Mouse (Mus musculus) heart, adult 9 months (tissue): ENCODE results near the gene 4930426L09Rik.

ENCODE experiments used
- DNase-seq, 2 experiments: peaks; one replicate each; pipeline ENCODE4 v3.0.0; 2022; ENCODE audit warnings: low spot score in 2 of 2

Gene 4930426L09Rik

DNA sequence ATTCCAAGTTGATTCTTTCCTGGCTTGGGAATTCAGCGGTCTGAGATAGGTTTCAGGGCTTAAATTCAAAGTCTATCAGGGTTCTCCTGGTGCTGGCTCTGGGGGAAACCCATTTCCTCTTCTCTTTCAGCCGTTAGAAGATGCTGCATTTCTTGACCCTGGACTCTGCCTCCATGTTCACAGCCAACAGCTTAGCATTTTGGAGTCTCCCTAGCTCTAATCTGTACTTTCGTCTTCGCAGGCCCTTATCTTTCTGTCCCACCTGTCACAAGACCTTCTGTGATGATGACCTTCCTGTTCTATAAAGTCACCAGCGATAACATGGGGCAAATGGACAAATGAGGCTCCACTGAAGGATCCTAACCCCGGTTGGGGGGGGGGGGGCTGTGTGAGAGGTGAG lies 13.3 kb downstream of the 4930426L09Rik start:
- DNase-seq = no peak

DNA sequence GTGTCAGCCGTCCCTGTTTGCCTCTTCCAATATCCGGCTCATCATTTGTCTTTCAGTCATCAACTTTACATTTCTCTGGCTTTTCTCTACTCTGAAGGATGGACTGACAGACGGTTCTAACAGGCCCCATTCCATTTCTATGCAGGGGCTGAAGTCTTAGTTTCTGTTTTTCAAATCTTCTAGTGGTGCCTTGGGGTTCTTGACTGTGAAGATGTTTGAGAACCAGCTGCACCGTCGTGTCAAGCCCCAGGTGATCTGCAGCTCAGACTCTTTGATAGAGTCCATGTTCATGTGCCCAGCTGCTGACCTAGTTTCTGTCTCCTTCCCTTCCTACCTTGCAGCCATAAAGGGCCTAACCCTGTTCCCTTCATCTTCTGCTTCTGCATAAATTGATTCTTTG lies 18.2 kb downstream of the 4930426L09Rik start:
- DNase-seq = no peak

DNA sequence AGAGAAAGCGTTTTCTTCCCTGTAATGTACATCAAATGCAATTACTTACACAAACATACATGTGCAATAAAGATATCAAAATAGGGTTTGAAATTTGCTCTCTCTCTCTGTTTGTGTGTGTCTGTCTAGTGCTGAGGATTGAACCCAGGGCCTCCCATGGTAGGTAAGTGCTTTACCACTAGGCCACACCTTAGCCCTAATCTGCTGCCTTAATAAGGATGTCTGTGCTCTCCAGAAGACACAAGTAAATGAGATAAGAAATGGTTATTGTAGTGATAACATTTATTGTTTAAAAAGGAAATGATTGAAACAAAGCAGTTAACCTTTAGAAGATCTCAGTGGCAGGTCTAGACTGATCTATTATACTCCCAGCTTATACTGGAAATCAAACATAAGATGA lies 18.7 kb downstream of the 4930426L09Rik start:
- DNase-seq = no peak

DNA sequence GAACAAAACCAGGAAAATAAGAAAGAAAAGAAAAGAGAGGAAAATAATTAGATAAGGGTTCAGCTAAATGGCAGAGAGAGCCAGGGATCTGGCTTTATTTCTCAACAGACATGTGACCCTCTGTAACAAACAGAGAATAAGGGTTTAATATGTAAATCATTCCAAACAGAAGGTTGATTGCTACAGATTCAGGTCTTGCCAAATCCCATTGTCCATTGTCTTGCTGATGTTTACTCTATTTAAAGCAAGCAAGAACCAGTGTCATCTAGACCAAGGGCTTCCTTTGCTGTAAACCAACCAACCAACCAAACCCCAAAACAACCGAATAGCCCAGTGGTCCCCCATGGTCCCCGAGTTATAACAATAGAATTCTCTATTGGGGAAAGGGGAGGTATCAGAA lies 19.9 kb downstream of the 4930426L09Rik start:
- no peak for DNase-seq

DNA sequence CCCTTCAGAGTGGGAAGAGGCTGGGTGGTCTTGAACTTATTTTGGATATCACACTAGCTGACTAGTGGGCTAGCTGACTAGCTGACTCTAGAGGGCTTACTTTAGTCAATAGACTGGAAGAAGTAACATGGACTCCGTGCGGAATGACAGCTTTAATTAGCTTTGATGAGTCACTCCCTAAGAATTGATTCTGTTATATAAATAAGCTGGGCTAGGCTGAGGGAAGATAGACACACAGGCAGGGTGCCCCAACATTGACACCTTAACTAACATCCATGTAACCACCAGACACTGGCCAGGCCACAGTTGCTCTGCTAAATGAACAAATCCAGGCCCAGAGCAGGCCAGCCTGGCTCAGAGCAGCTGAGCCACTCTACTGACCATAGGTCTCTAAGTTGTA lies 26.7 kb downstream of the 4930426L09Rik start:
- DNase-seq = peak in 1 of 2 experiments; percentile 4

DNA sequence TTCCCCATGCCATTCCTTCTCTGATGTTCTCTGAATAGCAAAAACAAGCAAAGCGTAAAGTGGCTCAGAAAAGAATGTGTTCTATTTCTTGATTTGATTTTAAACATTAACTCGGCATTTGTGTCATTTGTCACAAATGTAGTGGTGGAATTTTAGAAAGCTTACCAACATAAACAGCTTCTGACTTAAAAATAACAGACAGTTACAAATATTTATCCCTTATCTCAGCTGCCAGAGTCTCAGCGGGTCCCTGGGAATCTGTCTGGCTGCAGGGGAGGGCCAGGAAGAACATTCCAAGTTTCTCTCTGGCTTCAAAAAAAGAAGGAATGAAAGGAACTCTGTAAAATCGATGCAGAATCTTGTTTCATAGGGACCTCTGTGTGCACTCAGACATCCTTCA lies 39.3 kb downstream of the 4930426L09Rik start:
- peak; percentile 24 to 27 for DNase-seq

DNA sequence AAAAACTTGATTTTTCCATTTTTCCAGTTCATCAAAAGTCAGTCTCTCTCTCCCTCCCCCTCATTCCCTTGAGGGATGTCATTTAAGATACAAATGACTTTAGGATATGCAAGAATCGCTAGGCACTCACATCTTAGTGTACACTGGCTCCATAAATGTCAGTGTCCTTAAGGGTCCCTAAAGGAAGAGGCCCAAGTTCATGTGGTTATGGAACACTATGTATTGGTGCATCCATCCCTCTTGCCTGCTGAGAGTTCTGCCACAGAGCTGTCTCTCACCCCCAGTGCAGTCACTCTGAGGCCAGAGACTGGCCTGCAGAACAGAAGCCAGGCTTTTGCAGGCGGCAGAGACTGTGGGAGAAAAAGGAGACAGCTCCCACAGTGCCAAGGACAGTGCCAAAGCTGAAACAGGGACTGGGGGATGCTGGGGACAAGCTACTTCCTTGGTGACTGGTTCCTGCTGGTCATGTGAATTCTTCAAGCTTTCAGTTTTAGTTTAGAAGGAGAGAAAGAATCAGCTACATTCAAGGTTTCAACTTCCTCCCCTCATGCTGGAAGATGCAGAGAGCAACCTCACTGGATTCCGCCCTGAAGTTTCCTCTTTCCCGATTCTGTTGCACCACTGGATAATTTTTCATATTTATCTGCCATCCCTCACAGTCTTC lies 39.9 kb downstream of the 4930426L09Rik start:
- peak; percentile 13 to 33 for DNase-seq

DNA sequence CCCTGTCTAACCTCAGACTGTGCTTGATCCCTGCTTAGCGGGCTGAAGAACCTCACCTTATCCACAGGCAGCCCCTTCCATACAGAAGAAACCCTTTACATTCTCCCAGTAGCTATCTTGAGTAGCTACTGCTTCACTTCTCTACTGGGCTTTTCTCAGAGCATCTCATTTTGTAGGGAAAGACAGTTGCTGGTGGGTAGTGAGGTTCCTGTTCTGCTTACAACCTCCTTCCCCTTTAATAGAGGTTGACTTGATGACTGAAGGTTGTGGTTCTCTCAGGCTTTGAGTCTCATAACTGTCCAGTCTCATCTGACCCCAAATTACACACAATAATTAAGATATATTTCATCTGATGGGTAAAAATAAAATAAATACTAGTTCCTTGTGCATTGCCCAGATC lies 50.1 kb downstream of the 4930426L09Rik start:
- no peak for DNase-seq

DNA sequence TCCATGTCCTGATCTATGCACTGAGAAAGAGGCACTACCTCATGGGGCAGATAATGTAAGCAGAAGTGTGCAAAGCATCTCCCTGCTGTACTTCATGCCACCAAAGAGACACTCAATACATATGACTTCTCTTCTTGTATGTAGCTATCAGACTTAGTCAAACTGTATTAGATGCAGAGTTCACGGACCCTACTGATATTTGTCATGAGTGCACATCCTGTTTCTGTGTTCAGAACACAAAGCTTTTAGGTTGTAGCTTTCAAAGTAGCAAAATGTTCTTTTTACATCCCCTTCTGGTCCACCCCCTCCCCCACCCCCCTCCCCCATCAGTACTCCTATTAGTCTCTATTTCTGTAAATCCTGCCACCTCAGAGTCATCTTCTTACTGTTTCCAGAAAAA lies 51.2 kb downstream of the 4930426L09Rik start:
- no peak for DNase-seq
